Mouse (Mus musculus) lung, embryonic 14.5 days (tissue): ENCODE data around the gene Pramel4. TPM values are rescaled to one million over a fixed set of nuclear protein-coding genes. Genes with fewer than 3 reads are reported as not detected.
"Not testable (repeated sequence)": the region's sequence is repeated elsewhere in the genome, so short reads cannot be mapped to it uniquely, and the experiment has no call there.

Experiments used
- ATAC-seq: fragments of 200-750 bp; cut with Nextera tagmentation; 2 replicates; pipeline ENCODE4 v1.8.0; 2017; ENCODE audit warnings: mild to moderate bottlenecking, moderate TSS enrichment, moderate library complexity; ENCODE audit not compliant: insufficient read depth
- DNase-seq: peaks from one replicate; pipeline ENCODE4 v3.0.0-alpha.2; 2015
- H3K27ac ChIP-seq: fragments of 300-500 bp; sonication (generic); 2 replicates; pipeline ENCODE4 v1.5.1; 2014; ENCODE audit warnings: low read depth, mild to moderate bottlenecking, moderate library complexity
- H3K27me3 ChIP-seq: fragments of 300-500 bp; sonication (generic); 2 replicates; pipeline ENCODE4 v1.6.1; 2014; ENCODE audit warnings: low read length, control low read depth; ENCODE audit not compliant: insufficient read depth
- H3K36me3 ChIP-seq: fragments of 300-500 bp; sonication (generic); 2 replicates; pipeline ENCODE4 v1.6.1; 2014; ENCODE audit warnings: control low read depth; ENCODE audit not compliant: insufficient read depth
- H3K4me1 ChIP-seq: fragments of 300-500 bp; sonication (generic); 2 replicates; pipeline ENCODE4 v1.6.1; 2014; ENCODE audit warnings: antibody characterized with exemption, control low read depth; ENCODE audit not compliant: insufficient read depth
- H3K4me2 ChIP-seq: fragments of 300-500 bp; sonication (generic); 2 replicates; pipeline ENCODE4 v1.6.1; 2014; ENCODE audit warnings: mild to moderate bottlenecking
- H3K4me3 ChIP-seq: fragments of 300-500 bp; sonication (generic); 2 replicates; pipeline ENCODE4 v1.5.1; 2014; ENCODE audit warnings: low read depth, low read length
- H3K9ac ChIP-seq: fragments of 300-500 bp; sonication (generic); 2 replicates; pipeline ENCODE4 v1.6.1; 2014
- H3K9me3 ChIP-seq: fragments of 300-500 bp; sonication (generic); 2 replicates; pipeline ENCODE4 v1.6.1; 2016; ENCODE audit warnings: low read depth, low read length, control low read depth
- WGBS: fragments of 180-500 bp; shearing (Covaris S2); extraction: QIAGEN DNeasy Blood & Tissue Kit; methylation state at CpG from one replicate; pipeline ENCODE4 v1.1.7; 2014; 5-methylcytosine and 5-hydroxymethylcytosine counted together
- polyA plus RNA-seq: library from polyadenylated mRNA; unstranded; fragments of >200 nt; fragmentation: Nextera tagmentation; extraction: Ambion mirVana; gene quantifications from 2 replicates; pipeline ENCODE4 v1.2.1, GENCODE M21; 2014

The Pramel4 gene
- polyA plus RNA-seq = not detected in 2 replicates

DNA sequence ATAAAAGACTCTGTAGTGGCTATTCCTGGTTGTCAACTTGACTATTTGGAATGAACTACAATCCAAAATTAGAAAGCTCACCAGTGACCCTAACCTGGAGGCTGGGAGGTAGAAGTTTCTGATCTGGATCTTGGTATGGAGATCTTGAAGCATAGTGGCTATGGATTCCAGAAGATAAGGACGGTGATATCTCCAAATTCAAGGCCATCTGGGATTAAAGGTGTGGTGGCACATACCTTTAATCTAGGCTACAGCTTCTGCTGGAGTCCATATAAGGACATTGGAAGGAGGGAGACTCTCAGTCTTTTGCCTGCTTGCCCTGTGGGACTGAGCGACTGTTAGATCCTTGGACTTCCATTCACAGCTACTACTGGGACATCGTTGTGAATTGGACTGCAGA is at the start of gene Pramel4:
Gene Pramel4, plus strand, starts transcription at position 301 of the 400 bp plus-strand sequence.
- H3K27me3 ChIP-seq, ATAC-seq, H3K27ac ChIP-seq, DNase-seq, H3K4me1 ChIP-seq, H3K4me2 ChIP-seq, H3K9ac ChIP-seq, H3K9me3 ChIP-seq, H3K4me3 ChIP-seq, H3K36me3 ChIP-seq: not testable (repeated sequence)
- 89% methylated on average over 3 of the region's 3 CpGs for WGBS

DNA sequence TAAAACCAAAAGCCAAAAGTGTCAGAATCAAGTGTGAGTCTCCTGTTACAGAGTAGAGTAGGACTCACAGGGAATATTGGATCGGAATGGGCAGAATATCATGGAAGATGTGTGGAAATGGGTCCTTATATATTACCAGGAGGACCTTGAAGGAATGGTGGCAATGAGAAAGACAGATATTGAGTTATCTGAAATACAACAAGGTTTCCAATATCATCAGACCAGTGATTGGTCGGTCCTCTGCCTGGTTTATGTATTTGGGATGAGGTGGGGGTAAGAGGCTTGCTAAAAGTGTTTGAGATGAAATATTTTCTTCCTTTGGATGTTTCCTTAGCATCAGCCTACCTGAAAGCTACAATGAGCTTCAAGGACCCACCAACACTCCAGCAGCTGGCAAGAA is 47.2 kb downstream of the Pramel4 start, which contains the start of gene Gm13102:
Gene Gm13102, plus strand, starts transcription at position 301 of the 400 bp plus-strand sequence.
- not testable (repeated sequence) for H3K4me1 ChIP-seq, H3K4me2 ChIP-seq, H3K27me3 ChIP-seq, H3K9me3 ChIP-seq, H3K4me3 ChIP-seq, DNase-seq, H3K9ac ChIP-seq, H3K27ac ChIP-seq, ATAC-seq, H3K36me3 ChIP-seq
- WGBS = no CpG with 5 or more reads among the region's 2 CpGs

Other genes with a start within 250 kb of the Pramel4 start
- gene Gm13084, start 243.0 kb upstream of the Pramel4 start, polyA plus RNA-seq = not detected in 2 replicates
- not detected in 2 replicates for gene Gm13103, start 212.6 kb upstream of the Pramel4 start, polyA plus RNA-seq
- not detected in 2 replicates for gene Pramef6, start 158.7 kb upstream of the Pramel4 start, polyA plus RNA-seq
- gene Pramef25, start 108.1 kb upstream of the Pramel4 start, polyA plus RNA-seq = not detected in 2 replicates
- not detected in 2 replicates for gene Gm13101, start 92.2 kb upstream of the Pramel4 start, polyA plus RNA-seq
- not detected in 2 replicates for gene Pramef17, start 64.8 kb upstream of the Pramel4 start, polyA plus RNA-seq
- gene Gm13102, start 47.3 kb downstream of the Pramel4 start, polyA plus RNA-seq = not detected in 2 replicates
- not detected in 2 replicates for gene Oog3, start 103.5 kb downstream of the Pramel4 start, polyA plus RNA-seq
- gene Oog2, start 131.6 kb downstream of the Pramel4 start, polyA plus RNA-seq = not detected in 2 replicates
- not detected in 2 replicates for gene C87977, start 154.2 kb downstream of the Pramel4 start, polyA plus RNA-seq
- not detected in 2 replicates for gene Pramel5, start 221.4 kb downstream of the Pramel4 start, polyA plus RNA-seq